Mouse (Mus musculus) mouse embryonic stem cell (cell line): ENCODE results near the gene A630001G21Rik.
"Not testable (repeated sequence)": the region's sequence is repeated elsewhere in the genome, so short reads cannot be mapped to it uniquely, and the experiment has no call there.

Experiments used
- in situ Hi-C, 2 experiments: fragments of 300-500 bp; cut with MboI; formaldehyde crosslinking; loops; 1 replicate in 1 of 2; 3 replicates in 1 of 2; pipeline ENCODE4 v1.14.3; 2019 to 2020; ENCODE audit warnings: low sequenced_read_pairs in 2 of 2, low pct_unique_long_range_greater_than_20kb in 1 of 2, mixed read lengths in 1 of 2; ENCODE audit not compliant: unreplicated experiment in 1 of 2

Gene A630001G21Rik

DNA sequence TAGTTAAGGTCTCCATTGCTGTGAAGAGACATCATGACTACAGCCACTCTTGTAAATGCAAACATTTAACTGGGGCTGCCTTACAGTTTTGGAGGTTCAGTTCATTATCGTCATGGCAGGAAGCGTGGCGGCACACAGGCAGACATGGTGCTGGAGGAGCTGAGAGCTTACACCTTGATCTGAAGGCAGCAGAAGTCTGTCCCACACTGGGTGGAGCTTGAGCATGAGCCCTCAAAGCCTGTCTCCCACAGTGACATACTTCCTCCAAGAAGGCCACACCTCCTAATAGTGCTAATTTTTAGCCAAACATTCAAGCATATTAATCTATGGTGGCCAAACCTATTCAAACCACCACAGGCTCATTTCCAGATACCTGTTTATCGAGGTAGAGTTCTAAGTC lies at the start of gene A630001G21Rik:
Gene A630001G21Rik, minus strand, starts transcription at position 208 of the 400 bp plus-strand sequence.
- in situ Hi-C loops, result no loop called here

GRCm38 (mm10) chr1:85827166-85827565 lies 48.7 kb upstream of the A630001G21Rik start:
- in situ Hi-C loops, result no loop called here

GRCm38 (mm10) chr1:85824905-85825304 lies 46.5 kb upstream of the A630001G21Rik start:
- in situ Hi-C loops, result no loop called here

GRCm38 (mm10) chr1:85822239-85822638 lies 43.8 kb upstream of the A630001G21Rik start:
- in situ Hi-C loops, result no loop called here

DNA sequence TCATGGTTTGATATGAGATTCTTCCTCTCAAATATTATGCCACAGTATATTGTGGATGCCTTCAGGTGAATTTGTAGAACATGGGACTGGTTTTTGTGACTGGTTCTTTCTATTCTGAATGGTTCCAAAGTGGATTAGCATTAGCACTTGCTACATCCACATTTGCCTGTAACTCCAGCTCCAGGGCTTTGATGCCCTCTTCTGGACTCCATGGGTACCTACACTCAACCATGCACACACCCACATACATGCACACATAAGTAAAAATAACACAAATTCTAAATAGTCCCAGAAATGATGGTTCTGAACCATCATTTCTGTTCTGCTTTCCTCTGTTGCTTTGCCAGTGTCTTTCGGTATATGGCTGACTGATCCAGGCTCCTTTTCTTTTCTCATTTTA lies 41.3 kb upstream of the A630001G21Rik start:
- in situ Hi-C loops, result no loop called here

DNA sequence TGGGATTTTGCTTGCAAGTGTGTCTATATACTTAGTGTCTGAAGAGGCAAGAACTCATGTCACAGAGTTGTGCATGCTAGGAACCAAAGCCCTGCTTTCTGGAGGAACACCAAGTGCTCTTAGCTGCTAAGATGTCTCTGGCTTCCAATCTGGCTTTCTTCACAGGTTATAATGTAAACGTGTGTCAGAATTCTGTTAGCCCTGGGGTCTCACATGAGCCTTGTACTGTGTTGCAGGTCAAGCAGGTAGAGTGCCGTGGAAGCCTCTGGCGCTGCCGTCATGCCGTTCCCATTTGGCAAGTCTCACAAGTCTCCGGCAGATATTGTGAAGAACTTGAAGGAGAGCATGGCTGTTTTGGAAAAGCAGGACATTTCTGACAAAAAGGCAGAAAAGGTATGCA lies 39.7 kb upstream of the A630001G21Rik start:
- in situ Hi-C loops, result no loop called here

DNA sequence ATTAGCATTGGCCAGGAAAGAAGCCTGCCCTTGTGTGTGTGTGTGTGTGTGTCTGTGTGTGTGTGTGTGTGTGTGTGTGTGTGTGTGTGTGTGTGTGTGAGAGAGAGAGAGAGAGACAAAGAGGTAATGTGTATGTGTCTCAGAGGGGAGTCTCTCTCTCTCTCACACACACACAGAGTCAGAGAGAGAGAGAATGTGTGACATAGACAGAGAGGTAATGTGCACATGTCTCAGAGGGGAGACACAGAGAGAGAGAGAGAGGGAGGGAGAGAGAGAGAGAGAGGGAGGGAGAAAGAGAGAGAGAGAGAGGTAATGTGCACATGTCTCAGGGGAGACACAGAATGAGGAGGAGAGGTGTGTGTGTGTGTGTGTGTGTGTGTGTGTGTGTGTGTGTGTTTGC lies 35.8 kb upstream of the A630001G21Rik start:
- in situ Hi-C loops, result not testable (repeated sequence)

DNA sequence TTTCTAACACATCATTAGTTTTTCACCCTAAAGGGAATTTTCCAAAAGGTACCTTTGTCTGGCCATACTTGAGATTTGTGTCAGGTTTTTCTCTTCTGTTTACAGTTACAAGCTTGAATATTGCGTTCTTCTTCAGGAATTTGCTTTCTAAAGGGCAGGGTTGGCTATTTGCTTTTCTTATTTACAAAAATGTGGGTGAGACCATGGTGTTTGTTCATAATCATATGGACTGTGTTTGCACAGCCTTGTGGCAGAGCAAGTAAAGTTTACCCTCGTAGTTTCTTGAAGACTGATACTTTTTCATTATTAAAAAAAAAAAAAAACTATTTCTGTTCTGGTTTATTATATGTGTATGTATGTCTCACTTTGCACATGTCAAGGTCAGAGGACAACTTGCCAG lies 32.3 kb upstream of the A630001G21Rik start:
- in situ Hi-C loops, result no loop called here

DNA sequence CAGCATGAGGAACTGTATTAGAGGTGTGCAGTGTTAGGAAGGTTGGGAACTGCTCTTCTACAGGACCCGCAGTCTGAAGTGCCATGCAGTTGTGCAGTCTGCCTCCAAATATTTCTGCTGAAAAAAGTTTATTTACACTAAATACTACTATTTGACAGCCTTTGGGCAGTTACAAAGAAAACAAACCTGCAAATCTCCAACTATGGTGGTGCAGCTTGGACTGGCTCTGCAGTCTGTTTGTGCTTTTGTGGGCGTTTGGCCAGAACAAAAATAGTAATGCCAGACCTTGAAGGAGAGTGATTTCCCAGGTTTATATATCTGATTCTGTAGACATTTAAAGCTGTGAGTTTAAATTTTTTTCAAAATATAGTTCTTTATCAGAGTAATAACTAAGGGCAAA lies 31.9 kb upstream of the A630001G21Rik start:
- in situ Hi-C loops, result no loop called here

GRCm38 (mm10) chr1:85809256-85809655 lies 30.8 kb upstream of the A630001G21Rik start:
- in situ Hi-C loops, result no loop called here

- in situ Hi-C loops, result no loop called here
These were observed 26.1 kb upstream of the A630001G21Rik start for GRCm38 (mm10) chr1:85804551-85804950.

GRCm38 (mm10) chr1:85802517-85802916 lies 24.1 kb upstream of the A630001G21Rik start:
- in situ Hi-C loops, result no loop called here

DNA sequence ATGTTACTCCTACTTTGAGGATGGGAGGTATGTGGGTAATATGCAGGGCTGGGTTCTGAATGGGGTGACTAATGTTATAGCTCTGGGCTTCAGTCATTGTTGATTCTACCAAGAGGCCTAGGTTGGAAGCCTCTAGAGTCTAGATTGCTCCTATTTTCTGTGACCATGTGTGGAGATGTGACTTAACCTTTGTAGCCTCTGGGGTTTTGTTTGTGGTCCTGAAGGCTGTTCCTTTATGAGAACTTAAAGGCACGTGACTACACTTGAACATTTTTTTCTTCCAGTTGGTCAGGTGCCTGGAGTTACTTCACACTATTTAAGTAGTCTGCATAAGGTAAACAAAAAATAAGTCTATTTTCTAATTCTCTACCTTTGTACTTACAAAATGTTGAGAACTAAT lies 21.3 kb upstream of the A630001G21Rik start:
- in situ Hi-C loops, result no loop called here

DNA sequence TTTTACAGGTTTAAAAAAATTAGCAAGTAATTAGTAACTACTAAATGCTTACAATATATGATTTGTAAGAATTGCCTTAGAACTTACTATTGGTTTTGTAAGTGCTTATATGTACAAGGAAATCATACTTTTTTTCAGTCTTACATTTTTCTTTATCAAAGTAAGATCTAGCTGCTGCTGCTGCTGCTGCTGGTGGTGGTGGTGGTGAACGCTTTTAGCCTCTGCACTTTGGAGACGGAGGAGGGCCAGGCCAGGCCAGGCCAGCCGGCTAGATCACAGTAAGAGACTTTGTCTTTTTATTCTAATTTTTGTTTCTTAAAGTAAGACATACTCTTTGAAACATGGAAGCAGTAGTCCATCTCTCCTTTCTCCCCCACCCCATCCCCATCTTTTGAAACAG lies 16.8 kb upstream of the A630001G21Rik start:
- in situ Hi-C loops, result no loop called here

- in situ Hi-C loops, result no loop called here
These were observed 15.8 kb upstream of the A630001G21Rik start for GRCm38 (mm10) chr1:85794106-85794771.

GRCm38 (mm10) chr1:85793208-85794105 lies 15.0 kb upstream of the A630001G21Rik start, which contains the start of gene Cab39:
TSS of gene Cab39 (plus strand) at chr1:85793441.
- in situ Hi-C loops, result no loop called here

DNA sequence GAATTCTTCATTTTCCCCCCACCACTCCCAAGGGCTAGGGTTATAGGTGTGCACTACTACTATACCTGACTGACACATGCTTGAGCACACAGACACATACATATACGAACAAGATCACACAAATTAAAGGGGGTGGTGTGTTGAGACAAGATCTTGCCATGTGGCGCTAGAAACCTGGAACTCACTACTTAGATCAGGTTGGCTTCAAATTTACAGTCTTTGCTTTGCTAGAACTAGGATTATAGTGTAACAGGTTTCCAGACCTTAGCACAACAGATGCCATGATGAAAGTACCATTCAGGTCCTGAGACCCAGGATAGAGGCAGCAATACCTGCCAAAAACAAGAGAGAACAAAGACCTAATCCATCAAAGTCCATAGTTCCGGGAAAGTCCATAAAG lies 13.0 kb upstream of the A630001G21Rik start:
- in situ Hi-C loops, result no loop called here

GRCm38 (mm10) chr1:85790565-85790964 lies 12.1 kb upstream of the A630001G21Rik start:
- in situ Hi-C loops, result no loop called here

DNA sequence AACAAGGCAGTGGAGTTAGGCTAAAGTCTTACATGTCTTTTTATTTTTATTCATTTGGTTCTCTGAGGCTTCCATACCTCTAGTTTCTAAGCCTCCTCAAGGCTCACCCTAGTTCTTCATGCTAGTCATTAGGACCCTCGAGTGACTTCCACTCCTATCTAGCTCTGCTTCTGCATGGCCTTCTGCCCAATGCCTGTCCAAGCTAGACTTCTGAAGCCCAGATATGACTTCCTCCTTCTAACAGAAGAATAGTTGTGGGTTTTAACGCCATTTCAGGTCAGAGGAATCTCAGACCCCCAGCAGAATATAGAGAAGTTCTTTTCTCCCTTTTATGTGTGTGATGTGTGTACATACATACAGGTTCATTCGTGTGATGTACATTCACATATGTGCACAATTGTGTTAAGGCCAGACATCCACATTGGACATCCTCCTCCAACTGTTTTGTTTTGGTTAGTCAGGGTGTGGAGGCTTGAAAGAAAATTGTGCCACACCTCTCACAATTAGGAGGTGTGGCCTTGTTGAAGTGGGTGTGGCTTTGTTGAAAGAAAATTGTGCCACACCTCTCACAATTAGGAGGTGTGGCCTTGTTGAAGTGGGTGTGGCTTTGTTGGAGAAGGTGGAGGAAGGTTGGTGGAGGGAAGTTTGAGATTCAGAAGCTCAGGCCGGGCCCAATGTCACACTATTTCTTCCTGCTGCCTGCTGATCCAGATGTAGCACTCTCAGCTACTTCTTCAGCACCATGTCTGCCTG lies 1.2 kb upstream of the A630001G21Rik start:
- in situ Hi-C loops, result no loop called here
